Mouse (Mus musculus): Measurements from ENCODE around the gene Apobec3. TPM values are rescaled to one million over a fixed set of nuclear protein-coding genes. Genes with fewer than 3 reads are reported as not detected.

The Apobec3 gene
- polyA plus RNA-seq, 1 experiment from 2014 or later = 15.3 TPM

DNA sequence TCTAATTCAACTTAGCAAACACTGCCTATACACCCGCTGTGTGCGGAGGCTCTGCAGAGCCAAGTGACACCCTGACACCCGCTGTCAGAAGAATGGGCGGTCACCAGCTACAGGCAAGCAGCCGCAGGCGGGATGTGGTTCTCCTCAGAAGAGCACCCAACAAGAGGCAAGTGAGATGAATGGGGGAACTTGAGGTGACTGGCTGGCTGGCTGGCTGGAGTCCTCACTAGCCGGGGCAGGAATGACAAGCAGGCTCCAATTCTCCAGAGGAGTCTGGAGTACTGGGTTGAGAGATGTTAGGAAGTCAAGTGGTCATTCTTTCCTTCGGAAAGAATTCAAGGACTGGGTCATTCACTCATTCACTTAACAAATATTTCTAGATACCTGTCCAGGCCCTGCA lies 65.1 kb downstream of the Apobec3 start:
- H3K9ac ChIP-seq = no peak overlapping the region
- no peak overlapping the region for H3K27ac ChIP-seq
- H3K36me3 ChIP-seq = no peaks in the 10 kb centered on the region
- H3K9me3 ChIP-seq = no peaks in the 10 kb centered on the region
- H3K4me2 ChIP-seq = no peak overlapping the region
- H3K27me3 ChIP-seq = no peaks in the 10 kb centered on the region
- H3K4me3 ChIP-seq = no peak overlapping the region
- H3K4me1 ChIP-seq = peaks cover 20% of the 10 kb centered on the region
- WGBS = 83% methylated on average over 8 of the region's 8 CpGs
- ATAC-seq (ENCODE audit: insufficient number of reproducible peaks, low FRiP score, low TSS enrichment, low read depth) = no peak

GRCm38 (mm10) chr15:79958418-79958817 lies 67.0 kb downstream of the Apobec3 start:
- no peak overlapping the region for H3K9ac ChIP-seq
- no peak overlapping the region for H3K27ac ChIP-seq
- H3K4me3 ChIP-seq = no peak overlapping the region
- peaks cover 7% of the 10 kb centered on the region for H3K4me1 ChIP-seq
- H3K27me3 ChIP-seq = no peaks in the 10 kb centered on the region
- H3K9me3 ChIP-seq = no peaks in the 10 kb centered on the region
- no peak overlapping the region for H3K4me2 ChIP-seq
- ATAC-seq (ENCODE audit: insufficient number of reproducible peaks, low FRiP score, low TSS enrichment, low read depth) = no peak
- 43% methylated on average over 3 of the region's 3 CpGs for WGBS
- H3K36me3 ChIP-seq = no peaks in the 10 kb centered on the region

- Histone ChIP-seq H3K27me3 (no peaks in the 10 kb centered on the region), H3K9me3 (no peaks in the 10 kb centered on the region), H3K27ac (no peak overlapping the region), H3K36me3 (no peaks in the 10 kb centered on the region), H3K4me1 (peaks cover 4% of the 10 kb centered on the region; the same call in 1 of the 2 replicates), H3K4me2 (no peak overlapping the region), H3K9ac (no peak overlapping the region), H3K4me3 (no peak overlapping the region)
- 66% methylated on average over 9 of the region's 9 CpGs for WGBS
- ATAC-seq (ENCODE audit: insufficient number of reproducible peaks, low FRiP score, low TSS enrichment, low read depth) = 0 out of 2 replicates have a peak, but pooled peaks have one; percentile 28
Measured at GRCm38 (mm10) chr15:79961366-79961921, 70.0 kb downstream of the Apobec3 start.

GRCm38 (mm10) chr15:79962661-79963060 lies 71.2 kb downstream of the Apobec3 start:
- H3K4me1 ChIP-seq = peaks cover 4% of the 10 kb centered on the region; the same call in 1 of the 2 replicates
- no peak overlapping the region for H3K27ac ChIP-seq
- 68% methylated on average over 18 of the region's 18 CpGs for WGBS
- no peaks in the 10 kb centered on the region for H3K27me3 ChIP-seq
- no peak for ATAC-seq (ENCODE audit: insufficient number of reproducible peaks, low FRiP score, low TSS enrichment, low read depth)
- no peak overlapping the region for H3K9ac ChIP-seq
- no peak overlapping the region for H3K4me2 ChIP-seq
- H3K9me3 ChIP-seq = no peaks in the 10 kb centered on the region
- no peak overlapping the region for H3K4me3 ChIP-seq
- no peaks in the 10 kb centered on the region for H3K36me3 ChIP-seq

DNA sequence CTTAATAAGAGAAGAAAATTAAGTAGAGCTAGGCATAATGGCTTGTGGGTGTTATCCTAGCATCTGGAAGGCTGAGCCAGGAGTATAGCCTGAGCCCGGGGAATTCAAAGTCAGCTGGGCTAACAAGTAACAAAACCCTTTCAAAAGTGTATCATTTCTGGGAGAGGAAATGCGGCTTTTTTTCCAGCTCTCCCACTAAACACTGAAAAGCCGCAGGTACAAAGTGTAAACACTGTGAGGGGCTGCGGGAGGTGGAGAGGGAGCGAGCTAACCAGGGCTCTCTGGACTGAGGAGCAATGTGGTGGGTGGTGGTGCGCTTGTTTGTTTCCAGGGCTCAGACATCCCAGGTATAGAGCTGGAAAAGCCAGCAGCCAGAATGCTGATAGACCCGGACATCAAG lies 72.9 kb downstream of the Apobec3 start:
- no peak for ATAC-seq (ENCODE audit: insufficient number of reproducible peaks, low FRiP score, low TSS enrichment, low read depth)
- Histone ChIP-seq H3K4me1 (peaks cover 4% of the 10 kb centered on the region; the same call in 1 of the 2 replicates), H3K4me2 (no peak overlapping the region), H3K36me3 (no peaks in the 10 kb centered on the region), H3K27me3 (no peaks in the 10 kb centered on the region), H3K9me3 (no peaks in the 10 kb centered on the region), H3K27ac (no peak overlapping the region), H3K9ac (no peak overlapping the region), H3K4me3 (no peak overlapping the region)
- 86% methylated on average over 7 of the region's 7 CpGs for WGBS

Other genes starting within 250 kb of the Apobec3 start
- gene Fam227a, start 232.7 kb upstream of the Apobec3 start, polyA plus RNA-seq (2015; fragmentation: Nextera tagmentation; extraction: Ambion mirVana) = 0.82 and 0.88 TPM in 2 replicates
- 49.3 and 52.6 TPM in 2 replicates for gene Cby1, start 232.5 kb upstream of the Apobec3 start, polyA plus RNA-seq (2015; fragmentation: Nextera tagmentation; extraction: Ambion mirVana)
- gene Tomm22, start 220.8 kb upstream of the Apobec3 start, polyA plus RNA-seq (2015; fragmentation: Nextera tagmentation; extraction: Ambion mirVana) = 216 and 223 TPM in 2 replicates
- gene Josd1, start 203.7 kb upstream of the Apobec3 start, polyA plus RNA-seq (2015; fragmentation: Nextera tagmentation; extraction: Ambion mirVana) = 20.2 and 27.8 TPM in 2 replicates
- gene Gtpbp1, start 200.8 kb upstream of the Apobec3 start, polyA plus RNA-seq (2015; fragmentation: Nextera tagmentation; extraction: Ambion mirVana) = 35.0 and 36.0 TPM in 2 replicates
- gene Sun2, start 149.1 kb upstream of the Apobec3 start, polyA plus RNA-seq (2015; fragmentation: Nextera tagmentation; extraction: Ambion mirVana) = 5.4 and 6.0 TPM in 2 replicates
- gene Dnal4, start 113.8 kb upstream of the Apobec3 start, polyA plus RNA-seq (2015; fragmentation: Nextera tagmentation; extraction: Ambion mirVana) = 67.1 and 70.2 TPM in 2 replicates
- 5.4 and 6.5 TPM in 2 replicates for gene Nptxr, start 86.9 kb upstream of the Apobec3 start, polyA plus RNA-seq (2015; fragmentation: Nextera tagmentation; extraction: Ambion mirVana)
- gene Npcd, start 57.4 kb upstream of the Apobec3 start, polyA plus RNA-seq (2015; fragmentation: Nextera tagmentation; extraction: Ambion mirVana) = 0.32 TPM in 1 of 2 replicates, not detected in the other
- gene Cbx6, start 57.0 kb upstream of the Apobec3 start, polyA plus RNA-seq (2015; fragmentation: Nextera tagmentation; extraction: Ambion mirVana) = 83.7 and 89.1 TPM in 2 replicates
- 2.4 and 2.8 TPM in 2 replicates for gene Cbx7, start 79.5 kb downstream of the Apobec3 start, polyA plus RNA-seq (2015; fragmentation: Nextera tagmentation; extraction: Ambion mirVana)
- gene Pdgfb, start 123.3 kb downstream of the Apobec3 start, polyA plus RNA-seq (2015; fragmentation: Nextera tagmentation; extraction: Ambion mirVana) = 3.1 TPM in 2 replicates
- gene Syngr1, start 199.7 kb downstream of the Apobec3 start, polyA plus RNA-seq (2015; fragmentation: Nextera tagmentation; extraction: Ambion mirVana) = 10.4 and 12.0 TPM in 2 replicates
- gene Rpl3, start 200.2 kb downstream of the Apobec3 start, polyA plus RNA-seq (2015; fragmentation: Nextera tagmentation; extraction: Ambion mirVana) = 1,003 and 1,080 TPM in 2 replicates
- 33.8 and 34.7 TPM in 2 replicates for gene Tab1, start 241.5 kb downstream of the Apobec3 start, polyA plus RNA-seq (2015; fragmentation: Nextera tagmentation; extraction: Ambion mirVana)